Mouse (Mus musculus): ENCODE data around the gene Ryk.
A peak's percentile ranks its signal among the peaks of the same experiment; 100 is the strongest.

Ryk gene

GRCm38 (mm10) chr9:102834742-102835591 lies at the start of gene Ryk:
Gene Ryk, plus strand, starts transcription at chr9:102834917.
- DNase-seq (ENCODE audit: extremely low read depth, insufficient read length, low spot score), result peak; percentile 82

GRCm38 (mm10) chr9:102789491-102789890 lies 45.2 kb upstream of the Ryk start:
- DNase-seq (ENCODE audit: extremely low read depth, insufficient read length, low spot score), result no peak

GRCm38 (mm10) chr9:102791845-102792244 lies 42.9 kb upstream of the Ryk start:
- no peak for DNase-seq (ENCODE audit: extremely low read depth, insufficient read length, low spot score)

- DNase-seq (ENCODE audit: extremely low read depth, insufficient read length, low spot score), result no peak
These were observed 41.9 kb upstream of the Ryk start for GRCm38 (mm10) chr9:102792836-102793235.

- no peak for DNase-seq (ENCODE audit: extremely low read depth, insufficient read length, low spot score)
These were observed 41.4 kb upstream of the Ryk start for GRCm38 (mm10) chr9:102793286-102793809.

GRCm38 (mm10) chr9:102798406-102798805 lies 36.3 kb upstream of the Ryk start:
- peak; percentile 18 for DNase-seq (ENCODE audit: extremely low read depth, insufficient read length, low spot score)

GRCm38 (mm10) chr9:102806056-102806573 lies 28.6 kb upstream of the Ryk start:
- DNase-seq (ENCODE audit: extremely low read depth, insufficient read length, low spot score), result peak; percentile 63

- no peak for DNase-seq (ENCODE audit: extremely low read depth, insufficient read length, low spot score)
These were observed 23.5 kb upstream of the Ryk start for GRCm38 (mm10) chr9:102811192-102811591.

GRCm38 (mm10) chr9:102818228-102818627 lies 16.5 kb upstream of the Ryk start:
- DNase-seq (ENCODE audit: extremely low read depth, insufficient read length, low spot score), result peak; percentile 58

- no peak for DNase-seq (ENCODE audit: extremely low read depth, insufficient read length, low spot score)
These were observed 6.1 kb upstream of the Ryk start for GRCm38 (mm10) chr9:102828604-102829003.

- no peak for DNase-seq (ENCODE audit: extremely low read depth, insufficient read length, low spot score)
These were observed 3.2 kb upstream of the Ryk start for GRCm38 (mm10) chr9:102831541-102831940.

GRCm38 (mm10) chr9:102834414-102834741 lies 339 bp upstream of the Ryk start:
- no peak for DNase-seq (ENCODE audit: extremely low read depth, insufficient read length, low spot score)

- DNase-seq (ENCODE audit: extremely low read depth, insufficient read length, low spot score), result no peak
These were observed 1.6 kb downstream of the Ryk start for GRCm38 (mm10) chr9:102836279-102836678.

- peak; percentile 45 for DNase-seq (ENCODE audit: extremely low read depth, insufficient read length, low spot score)
These were observed 6.4 kb downstream of the Ryk start for GRCm38 (mm10) chr9:102840792-102841778.

- no peak for DNase-seq (ENCODE audit: extremely low read depth, insufficient read length, low spot score)
These were observed 7.1 kb downstream of the Ryk start for GRCm38 (mm10) chr9:102841832-102842231.

- peak; percentile 58 for DNase-seq (ENCODE audit: extremely low read depth, insufficient read length, low spot score)
These were observed 7.8 kb downstream of the Ryk start for GRCm38 (mm10) chr9:102842498-102842897.

- DNase-seq (ENCODE audit: extremely low read depth, insufficient read length, low spot score), result peak; percentile 53
These were observed 8.9 kb downstream of the Ryk start for GRCm38 (mm10) chr9:102843577-102843976.

GRCm38 (mm10) chr9:102845851-102846250 lies 11.1 kb downstream of the Ryk start:
- DNase-seq (ENCODE audit: extremely low read depth, insufficient read length, low spot score), result no peak

- DNase-seq (ENCODE audit: extremely low read depth, insufficient read length, low spot score), result no peak
These were observed 11.6 kb downstream of the Ryk start for GRCm38 (mm10) chr9:102846348-102846747.

GRCm38 (mm10) chr9:102852076-102853022 lies 17.6 kb downstream of the Ryk start:
- no peak for DNase-seq (ENCODE audit: extremely low read depth, insufficient read length, low spot score)

All from 3134 (cell line).